Mouse (Mus musculus) hindbrain, embryonic 12.5 days (tissue): ENCODE results near the gene Araf. TPM values are rescaled to one million over a fixed set of nuclear protein-coding genes. Genes with fewer than 3 reads are reported as not detected.
A peak's percentile ranks its signal among the peaks of the same experiment; 100 is the strongest.
"Not testable (repeated sequence)": the region's sequence is repeated elsewhere in the genome, so short reads cannot be mapped to it uniquely, and the experiment has no call there.

Experiments used
- ATAC-seq: fragments of 200-750 bp; cut with Nextera tagmentation; 2 replicates; pipeline ENCODE4 v1.8.0; 2017; ENCODE audit warnings: moderate TSS enrichment; ENCODE audit not compliant: low FRiP score
- H3K27ac ChIP-seq: fragments of 300-500 bp; sonication (generic); 2 replicates; pipeline ENCODE4 v1.5.1; 2016; ENCODE audit warnings: mild to moderate bottlenecking
- H3K27me3 ChIP-seq: fragments of 300-500 bp; sonication (generic); 2 replicates; pipeline ENCODE4 v1.6.1; 2016; ENCODE audit warnings: mild to moderate bottlenecking
- H3K36me3 ChIP-seq: fragments of 300-500 bp; sonication (generic); 2 replicates; pipeline ENCODE4 v1.6.1; 2016; ENCODE audit warnings: mild to moderate bottlenecking
- H3K4me1 ChIP-seq: fragments of 300-500 bp; sonication (generic); 2 replicates; pipeline ENCODE4 v1.6.1; 2016
- H3K4me2 ChIP-seq: fragments of 300-500 bp; sonication (generic); replicated peaks from 2 replicates; pipeline ENCODE4 v1.6.1; 2016; ENCODE audit warnings: mild to moderate bottlenecking
- H3K4me3 ChIP-seq: fragments of 300-500 bp; sonication (generic); 2 replicates; pipeline ENCODE4 v1.5.1; 2016; ENCODE audit warnings: mild to moderate bottlenecking
- H3K9ac ChIP-seq: fragments of 300-500 bp; sonication (generic); 2 replicates; pipeline ENCODE4 v1.6.1; 2016; ENCODE audit warnings: mild to moderate bottlenecking, moderate library complexity
- H3K9me3 ChIP-seq: fragments of 300-500 bp; sonication (generic); replicated peaks from 2 replicates; pipeline ENCODE4 v1.6.1; 2016; ENCODE audit warnings: mild to moderate bottlenecking
- WGBS: fragments of 180-500 bp; shearing (Covaris S2); methylation state at CpG from one replicate; pipeline ENCODE4 v1.1.7; 2016; 5-methylcytosine and 5-hydroxymethylcytosine counted together
- polyA plus RNA-seq: library from polyadenylated mRNA; unstranded; fragments of >200 nt; fragmentation: Nextera tagmentation; extraction: Ambion mirVana; gene quantifications from 2 replicates; pipeline ENCODE4 v1.2.1, GENCODE M21; 2016

Araf gene
- polyA plus RNA-seq, 1 experiment from 2014 or later: 154 TPM

DNA sequence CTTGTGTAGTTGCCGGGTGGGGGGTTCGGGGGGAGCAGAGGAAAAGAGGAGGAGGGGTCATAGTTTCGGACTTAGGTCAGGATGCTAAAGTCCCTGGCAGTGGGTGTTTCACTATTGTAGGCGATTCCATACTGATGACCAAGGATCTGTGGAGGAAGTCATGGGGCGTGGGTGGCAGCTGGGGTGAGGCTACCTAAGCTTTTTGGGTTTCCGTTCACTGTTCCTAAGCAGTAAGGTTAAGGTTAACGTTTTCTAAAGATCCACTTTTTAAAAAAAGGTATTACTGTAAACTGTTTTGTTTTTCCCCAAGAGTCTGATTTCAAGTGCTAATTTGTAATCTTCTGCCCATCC lies 1.2 kb downstream of the Araf start:
- ATAC-seq: no peak
- H3K9me3 ChIP-seq: no peaks in the 10 kb centered on the region

DNA sequence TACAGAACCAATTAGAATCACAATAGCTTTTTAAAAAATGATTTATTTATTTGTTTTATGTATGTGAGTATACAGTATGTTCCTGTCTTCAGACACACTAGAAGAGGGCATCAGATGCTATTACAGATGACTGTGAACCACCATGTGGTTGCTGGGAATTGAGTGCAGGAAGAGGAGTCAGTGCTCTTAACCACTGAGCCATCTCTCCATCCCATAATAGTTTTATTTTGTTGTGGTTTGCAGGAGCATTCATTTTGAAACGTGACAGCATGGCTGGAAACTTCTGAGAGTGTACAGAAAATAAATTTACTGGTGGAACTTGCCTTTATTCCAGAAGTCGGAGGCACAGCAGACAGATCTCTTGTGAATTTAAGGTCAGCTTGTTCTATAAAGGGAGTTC lies 3.8 kb downstream of the Araf start:
- H3K4me3 ChIP-seq: no peak overlapping the region
- WGBS: 85% methylated on average over 2 of the region's 2 CpGs
- H3K4me1 ChIP-seq: no peaks in the 10 kb centered on the region
- no peaks in the 10 kb centered on the region for H3K27me3 ChIP-seq
- peaks cover 3% of the 10 kb centered on the region; the same call in 1 of the 2 replicates for H3K36me3 ChIP-seq
- no peak for ATAC-seq
- H3K9me3 ChIP-seq: no peaks in the 10 kb centered on the region
- no peak overlapping the region for H3K27ac ChIP-seq
- H3K9ac ChIP-seq: no peak overlapping the region
- no peak overlapping the region for H3K4me2 ChIP-seq

More for the DNA sequence above, 1.2 kb downstream of the Araf start:
- Histone ChIP-seq H3K4me1 (no peaks in the 10 kb centered on the region), H3K9ac (peak overlapping the region; percentile 68), H3K36me3 (peaks cover 3% of the 10 kb centered on the region; the same call in 1 of the 2 replicates), H3K4me3 (peak overlapping the region; percentile 44), H3K27me3 (no peaks in the 10 kb centered on the region), H3K4me2 (peak overlapping the region; percentile 48), H3K27ac (peak overlapping the region; percentile 92)
- WGBS: 28% methylated on average over 7 of the region's 7 CpGs

DNA sequence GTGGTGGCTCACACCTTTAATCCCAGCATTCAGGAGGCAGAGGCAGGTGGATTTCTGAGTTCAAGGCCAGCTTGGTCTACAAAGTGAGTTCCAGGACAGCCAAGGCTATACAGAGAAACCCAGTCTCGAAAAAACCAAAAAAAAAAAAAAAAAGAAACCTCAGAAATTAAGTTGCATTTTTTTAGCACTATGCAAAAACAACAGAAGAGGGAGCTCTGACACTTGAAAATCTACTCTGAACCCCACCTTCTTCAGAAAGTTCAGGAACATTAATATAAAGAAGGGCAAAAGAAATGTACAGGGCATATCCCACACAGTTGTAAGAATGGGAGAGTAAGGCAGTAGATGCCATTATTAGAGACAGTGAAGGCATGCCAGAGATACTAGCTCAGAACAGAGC lies 6.7 kb downstream of the Araf start:
- not testable (repeated sequence) for H3K27me3 ChIP-seq, H3K4me3 ChIP-seq, ATAC-seq, H3K36me3 ChIP-seq, H3K9ac ChIP-seq, H3K4me1 ChIP-seq, H3K4me2 ChIP-seq, H3K27ac ChIP-seq, H3K9me3 ChIP-seq
- WGBS: 63% methylated on average over 1 of the region's 1 CpGs

DNA sequence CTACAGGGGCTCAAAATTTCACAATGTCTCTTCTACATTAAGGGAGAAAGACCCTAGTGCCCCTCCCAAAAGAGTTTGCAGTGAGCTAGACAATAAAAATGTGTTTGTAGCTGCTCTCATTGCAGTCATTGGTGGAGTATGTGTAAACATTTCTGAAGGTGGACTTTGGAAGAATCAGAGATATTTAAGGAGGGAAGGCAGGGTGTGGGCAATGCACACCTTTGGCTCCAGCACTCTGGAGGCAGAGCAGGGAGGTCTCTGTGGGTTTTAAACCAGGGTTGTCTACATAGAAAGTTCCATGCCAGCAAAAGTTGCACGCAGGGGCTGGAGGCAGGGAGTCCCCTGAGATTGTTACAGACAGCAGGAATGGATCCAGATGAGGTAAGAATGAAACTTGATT lies 8.7 kb downstream of the Araf start:
- no peak overlapping the region for H3K4me3 ChIP-seq
- ATAC-seq: no peak
- H3K27ac ChIP-seq: no peak overlapping the region
- H3K9me3 ChIP-seq: no peaks in the 10 kb centered on the region
- no peak overlapping the region for H3K4me2 ChIP-seq
- H3K9ac ChIP-seq: no peak overlapping the region
- no peaks in the 10 kb centered on the region for H3K4me1 ChIP-seq
- no peaks in the 10 kb centered on the region for H3K36me3 ChIP-seq
- 53% methylated on average over 1 of the region's 1 CpGs for WGBS
- no peaks in the 10 kb centered on the region for H3K27me3 ChIP-seq

DNA sequence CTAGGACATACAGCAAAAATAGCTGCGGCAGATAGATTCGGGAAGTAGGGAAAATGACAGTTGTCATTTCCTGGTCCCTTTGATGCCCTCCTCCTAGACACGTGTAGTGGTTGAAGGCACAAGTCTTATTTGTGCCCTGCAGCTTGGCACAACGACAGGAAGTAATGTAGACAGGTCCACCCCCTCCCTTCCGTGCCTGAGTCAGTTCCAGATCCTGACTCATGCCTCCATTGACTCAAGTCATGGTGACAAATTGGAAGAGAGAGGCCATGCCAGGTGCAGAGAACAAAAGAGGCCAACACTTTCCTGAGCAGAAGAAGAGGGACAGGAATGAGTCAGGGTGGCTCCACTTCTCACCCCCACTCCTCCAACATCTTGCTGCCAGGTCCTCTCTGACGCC lies 19.4 kb downstream of the Araf start:
- 72% methylated on average over 6 of the region's 6 CpGs for WGBS
- Histone ChIP-seq H3K36me3 (no peaks in the 10 kb centered on the region), H3K9me3 (no peaks in the 10 kb centered on the region), H3K27me3 (no peaks in the 10 kb centered on the region), H3K4me3 (no peak overlapping the region), H3K9ac (no peak overlapping the region), H3K4me1 (no peaks in the 10 kb centered on the region), H3K27ac (no peak overlapping the region), H3K4me2 (no peak overlapping the region)
- ATAC-seq: no peak

DNA sequence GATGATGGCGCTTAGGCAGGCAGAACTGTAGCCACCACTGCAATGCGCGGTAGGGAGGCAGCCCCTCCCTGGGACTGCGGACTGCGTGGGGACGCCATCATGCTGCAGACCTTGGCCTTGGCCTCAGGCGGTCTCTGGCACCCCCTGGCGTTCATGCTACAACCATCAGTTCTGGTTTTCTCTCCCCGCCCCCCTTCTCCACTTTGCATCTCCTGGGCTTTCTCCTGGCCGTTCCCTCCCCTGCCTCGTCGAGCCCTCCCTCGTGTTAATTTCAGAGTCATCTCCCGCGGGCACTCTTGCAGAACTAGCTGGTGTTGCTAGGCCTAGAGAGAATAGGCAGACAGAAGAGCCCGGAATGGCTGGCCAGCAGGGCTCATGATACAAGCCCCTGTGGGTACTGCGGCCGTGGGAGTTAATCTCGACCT lies 21.6 kb downstream of the Araf start:
- H3K4me1 ChIP-seq: no peaks in the 10 kb centered on the region
- peak overlapping the region; percentile 15 for H3K4me3 ChIP-seq
- peak overlapping the region; percentile 73 for H3K27ac ChIP-seq
- ATAC-seq: peak; percentile 96
- H3K36me3 ChIP-seq: no peaks in the 10 kb centered on the region
- H3K9me3 ChIP-seq: no peaks in the 10 kb centered on the region
- peak overlapping the region; percentile 40 for H3K4me2 ChIP-seq
- 21% methylated on average over 18 of the region's 19 CpGs for WGBS
- H3K27me3 ChIP-seq: no peaks in the 10 kb centered on the region
- peak overlapping the region; percentile 43; the same call in 1 of the 2 replicates for H3K9ac ChIP-seq

DNA sequence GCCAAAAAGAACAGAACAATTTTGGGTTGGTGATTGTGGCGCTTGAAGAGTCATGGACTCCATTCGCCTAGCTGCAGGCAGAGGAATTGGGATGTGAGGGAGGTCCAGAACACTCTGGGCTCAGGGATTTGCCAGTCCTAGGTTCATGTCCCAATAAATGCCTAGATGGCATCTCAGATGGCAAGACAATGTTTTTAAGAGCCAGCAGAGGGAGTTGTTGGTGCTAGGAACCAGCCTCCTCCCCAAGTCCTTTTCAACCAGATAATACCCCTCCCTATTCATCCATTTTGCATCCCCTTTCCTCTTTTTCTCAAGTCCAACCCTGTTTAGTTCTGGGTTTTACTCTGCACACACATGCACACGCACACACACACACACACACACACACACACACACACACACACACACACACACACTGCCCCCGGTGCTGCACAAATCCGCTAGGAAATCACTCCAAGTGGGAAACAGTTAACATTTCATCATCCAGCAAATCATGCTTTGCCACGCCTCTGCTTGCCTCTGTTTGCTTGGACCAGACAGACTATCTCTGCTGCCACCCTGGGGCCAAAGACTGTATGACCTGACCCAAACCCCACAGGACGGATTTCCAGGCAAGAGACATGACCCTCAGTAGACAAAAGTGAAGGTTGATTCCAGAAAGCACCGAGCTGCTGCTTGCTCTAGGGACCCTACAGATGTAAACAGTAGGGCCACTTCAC lies 22.3 kb downstream of the Araf start:
- H3K4me3 ChIP-seq: peak overlapping the region; percentile 15; the same call in 1 of the 2 replicates
- no peaks in the 10 kb centered on the region for H3K36me3 ChIP-seq
- peak; percentile 66 for ATAC-seq
- H3K4me1 ChIP-seq: no peaks in the 10 kb centered on the region
- peak overlapping the region; percentile 43; the same call in 1 of the 2 replicates for H3K9ac ChIP-seq
- WGBS: 59% methylated on average over 8 of the region's 8 CpGs
- peak overlapping the region; percentile 73 for H3K27ac ChIP-seq
- H3K27me3 ChIP-seq: no peaks in the 10 kb centered on the region
- H3K9me3 ChIP-seq: no peaks in the 10 kb centered on the region
- peak overlapping the region; percentile 40 for H3K4me2 ChIP-seq

DNA sequence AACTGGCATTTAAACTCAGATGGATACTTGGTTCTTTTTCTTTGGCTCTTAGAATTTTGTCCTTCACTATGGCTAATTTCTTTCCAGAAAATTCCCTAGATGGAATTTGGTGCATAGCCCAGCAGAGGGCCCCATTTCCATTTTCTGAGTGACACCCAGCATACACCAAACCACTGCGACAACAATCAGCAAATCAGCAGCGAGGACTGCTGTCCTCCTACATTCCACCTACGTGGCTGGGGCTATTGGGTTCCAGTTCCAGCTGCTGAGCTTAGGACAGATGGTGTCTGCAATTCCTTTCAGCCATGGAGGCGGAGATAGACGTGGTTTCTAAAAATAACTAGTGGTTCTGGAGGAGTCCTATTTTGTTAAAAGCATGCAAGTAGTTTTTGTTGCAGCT lies 31.3 kb downstream of the Araf start:
- WGBS: 33% methylated on average over 5 of the region's 5 CpGs
- ATAC-seq: 0 out of 2 replicates have a peak, but pooled peaks have one; percentile 38
- Histone ChIP-seq H3K27me3 (no peaks in the 10 kb centered on the region), H3K4me1 (no peaks in the 10 kb centered on the region), H3K27ac (no peak overlapping the region), H3K9ac (no peak overlapping the region), H3K9me3 (no peaks in the 10 kb centered on the region), H3K36me3 (no peaks in the 10 kb centered on the region), H3K4me2 (no peak overlapping the region), H3K4me3 (no peak overlapping the region)

DNA sequence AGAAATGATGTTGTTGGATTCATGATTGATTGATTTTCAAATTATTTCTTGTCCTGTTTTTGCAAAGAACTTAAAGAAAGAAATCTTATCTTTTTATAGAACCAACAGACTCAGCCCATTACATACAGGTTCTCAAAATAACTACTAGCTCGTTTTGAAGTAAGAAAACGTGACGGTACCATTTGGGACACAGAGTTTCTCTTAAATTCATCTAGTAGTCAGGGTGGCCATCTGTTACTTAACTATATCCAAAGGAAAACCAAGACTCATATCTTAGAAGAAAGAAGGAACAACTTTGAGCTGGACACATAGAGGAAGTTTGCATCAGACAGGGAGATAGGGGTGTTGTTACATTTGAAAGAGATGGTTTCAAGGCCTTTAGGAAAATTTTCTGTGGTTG lies 49.6 kb downstream of the Araf start:
- no peak for ATAC-seq
- no peak overlapping the region for H3K4me3 ChIP-seq
- WGBS: 96% methylated on average over 3 of the region's 3 CpGs
- H3K4me1 ChIP-seq: peaks cover 14% of the 10 kb centered on the region
- no peak overlapping the region for H3K4me2 ChIP-seq
- no peaks in the 10 kb centered on the region for H3K9me3 ChIP-seq
- H3K27ac ChIP-seq: no peak overlapping the region; the same call in 1 of the 2 replicates
- no peaks in the 10 kb centered on the region for H3K27me3 ChIP-seq
- H3K36me3 ChIP-seq: peaks cover 18% of the 10 kb centered on the region
- H3K9ac ChIP-seq: no peak overlapping the region

DNA sequence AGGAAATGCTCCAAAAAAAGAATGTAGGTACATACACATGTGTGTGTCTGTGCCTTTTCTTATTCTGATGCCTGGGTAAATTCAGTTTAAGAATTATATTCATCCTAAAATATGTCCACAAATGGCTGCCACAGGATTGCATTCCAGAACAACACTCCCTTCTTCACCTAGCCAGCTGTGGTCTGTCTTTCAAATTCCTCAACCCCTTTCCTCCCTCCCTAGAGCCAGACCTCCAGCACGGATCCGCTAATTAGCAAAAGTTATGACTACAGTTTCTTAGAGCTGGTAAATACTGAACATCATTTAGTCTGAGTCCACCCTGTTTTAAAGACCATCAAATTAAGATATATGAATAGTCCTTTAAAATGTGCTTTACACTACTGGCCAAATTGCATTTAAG lies 50.2 kb downstream of the Araf start:
- peak overlapping the region; percentile 39 for H3K4me2 ChIP-seq
- 18% methylated on average over 2 of the region's 2 CpGs for WGBS
- peaks cover 18% of the 10 kb centered on the region for H3K36me3 ChIP-seq
- 0 out of 2 replicates have a peak overlapping the region, but pooled peaks have one; percentile 58 for H3K4me3 ChIP-seq
- ATAC-seq: peak; percentile 33
- H3K9me3 ChIP-seq: no peaks in the 10 kb centered on the region
- H3K4me1 ChIP-seq: peaks cover 14% of the 10 kb centered on the region
- H3K9ac ChIP-seq: no peak overlapping the region
- H3K27me3 ChIP-seq: no peaks in the 10 kb centered on the region
- peak overlapping the region; percentile 48 for H3K27ac ChIP-seq

DNA sequence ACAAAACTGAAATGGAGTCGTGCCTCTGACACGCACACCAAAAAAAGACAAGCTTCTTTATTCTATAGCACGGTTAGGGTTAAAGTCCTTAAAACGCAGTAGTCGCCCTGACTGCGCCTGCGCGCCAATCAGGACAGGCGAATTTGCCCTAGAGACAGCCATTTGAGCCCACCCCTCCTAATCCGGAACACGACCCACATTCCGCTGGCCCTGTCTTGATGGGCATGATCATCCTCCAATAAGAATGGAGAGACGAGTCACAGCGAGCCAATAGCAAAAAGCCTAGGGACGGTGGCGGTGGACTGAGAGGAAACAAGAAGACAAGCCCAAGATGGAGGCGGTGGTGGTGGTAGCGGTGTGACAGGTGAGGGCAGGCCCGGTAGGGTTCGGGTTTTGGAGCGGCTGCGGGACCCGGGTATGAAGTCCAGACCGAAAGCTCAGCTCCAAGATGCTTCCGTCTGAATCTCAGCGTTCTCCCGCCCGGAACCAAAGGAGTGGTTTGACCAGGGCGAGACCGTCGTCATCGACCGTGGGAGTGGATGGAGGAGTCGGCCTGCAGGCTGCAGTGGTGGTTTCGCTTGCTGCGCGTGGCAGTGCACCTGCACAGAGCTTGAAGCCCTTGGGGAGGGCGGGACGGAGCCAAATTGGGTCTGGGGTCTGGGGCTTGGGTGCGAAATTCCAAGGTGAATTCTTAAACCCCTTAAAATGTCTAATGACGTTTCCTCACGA lies 50.8 kb downstream of the Araf start:
- Histone ChIP-seq H3K4me1 (peaks cover 14% of the 10 kb centered on the region), H3K36me3 (peaks cover 20% of the 10 kb centered on the region), H3K27ac (peak overlapping the region; percentile 67), H3K9ac (peak overlapping the region; percentile 74), H3K9me3 (no peaks in the 10 kb centered on the region), H3K27me3 (no peaks in the 10 kb centered on the region), H3K4me3 (peak overlapping the region; percentile 58), H3K4me2 (peak overlapping the region; percentile 59)
- peak; percentile 98 for ATAC-seq
- WGBS: 20% methylated on average over 42 of the region's 42 CpGs

DNA sequence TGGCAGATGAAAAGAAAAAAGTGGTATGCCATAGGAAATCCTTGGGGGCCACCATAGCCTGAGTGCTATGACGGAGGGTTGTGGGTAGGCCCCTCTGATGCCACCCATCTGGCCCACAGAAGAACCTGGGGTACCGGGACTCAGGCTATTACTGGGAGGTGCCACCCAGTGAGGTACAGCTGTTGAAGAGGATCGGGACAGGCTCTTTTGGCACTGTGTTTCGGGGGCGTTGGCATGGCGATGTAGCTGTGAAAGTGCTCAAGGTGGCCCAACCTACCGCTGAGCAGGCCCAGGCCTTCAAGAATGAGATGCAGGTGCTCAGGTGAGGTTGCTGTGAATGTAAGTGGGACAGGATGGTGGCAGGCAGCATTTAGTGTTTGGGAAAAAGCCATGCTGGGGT lies 56.2 kb downstream of the Araf start:
- no peaks in the 10 kb centered on the region for H3K9me3 ChIP-seq
- no peak for ATAC-seq
- H3K27me3 ChIP-seq: no peaks in the 10 kb centered on the region
- peaks cover 14% of the 10 kb centered on the region for H3K4me1 ChIP-seq
- 92% methylated on average over 7 of the region's 7 CpGs for WGBS
- no peak overlapping the region for H3K4me2 ChIP-seq
- H3K27ac ChIP-seq: no peak overlapping the region
- no peak overlapping the region for H3K9ac ChIP-seq
- H3K4me3 ChIP-seq: no peak overlapping the region
- H3K36me3 ChIP-seq: peaks cover 35% of the 10 kb centered on the region
